Mouse (Mus musculus) lung, adult 2 months (tissue): ENCODE measurements around the gene Gnai2. TPM values are rescaled to one million over a fixed set of nuclear protein-coding genes. Genes with fewer than 3 reads are reported as not detected.

Source experiments
- DNase-seq: peaks from one replicate; pipeline ENCODE4 v3.0.0; 2022
- H3K4me1 ChIP-seq: fragments of 200-500 bp; 2 replicates; pipeline ENCODE4 v1.6.1; 2011; ENCODE audit warnings: low read length; ENCODE audit not compliant: control insufficient read depth, insufficient read depth
- H3K4me3 ChIP-seq: fragments of 200-500 bp; replicated peaks from 2 replicates; pipeline ENCODE3; 2011; ENCODE audit warnings: low read depth, mild to moderate bottlenecking, control low read depth, low read length; ENCODE audit errors: extremely low read depth
- CTCF ChIP-seq: fragments of 200-500 bp; IDR thresholded peaks from 2 replicates; pipeline ENCODE4 v1.5.1; 2011; ENCODE audit warnings: mild to moderate bottlenecking, low read length, control low read depth; ENCODE audit not compliant: insufficient read depth
- POLR2A ChIP-seq: fragments of 200-500 bp; IDR thresholded peaks from 2 replicates; pipeline ENCODE4 v1.6.1; 2011; ENCODE audit warnings: low read depth, mild to moderate bottlenecking, control low read depth, low read length, borderline replicate concordance; ENCODE audit errors: extremely low read depth
- WGBS: fragments of 180-500 bp; shearing (Covaris S2); methylation state at CpG from one replicate; pipeline ENCODE4 v1.1.7; 2018; 5-methylcytosine and 5-hydroxymethylcytosine counted together
- polyA plus RNA-seq: library from polyadenylated mRNA; depleted of rRNA; stranded (reverse); fragments of >200 nt; gene quantifications from 2 replicates; pipeline ENCODE4 v1.2.3, GENCODE M21; 2012

The Gnai2 gene
- polyA plus RNA-seq, 1 experiment = 991 TPM

DNA sequence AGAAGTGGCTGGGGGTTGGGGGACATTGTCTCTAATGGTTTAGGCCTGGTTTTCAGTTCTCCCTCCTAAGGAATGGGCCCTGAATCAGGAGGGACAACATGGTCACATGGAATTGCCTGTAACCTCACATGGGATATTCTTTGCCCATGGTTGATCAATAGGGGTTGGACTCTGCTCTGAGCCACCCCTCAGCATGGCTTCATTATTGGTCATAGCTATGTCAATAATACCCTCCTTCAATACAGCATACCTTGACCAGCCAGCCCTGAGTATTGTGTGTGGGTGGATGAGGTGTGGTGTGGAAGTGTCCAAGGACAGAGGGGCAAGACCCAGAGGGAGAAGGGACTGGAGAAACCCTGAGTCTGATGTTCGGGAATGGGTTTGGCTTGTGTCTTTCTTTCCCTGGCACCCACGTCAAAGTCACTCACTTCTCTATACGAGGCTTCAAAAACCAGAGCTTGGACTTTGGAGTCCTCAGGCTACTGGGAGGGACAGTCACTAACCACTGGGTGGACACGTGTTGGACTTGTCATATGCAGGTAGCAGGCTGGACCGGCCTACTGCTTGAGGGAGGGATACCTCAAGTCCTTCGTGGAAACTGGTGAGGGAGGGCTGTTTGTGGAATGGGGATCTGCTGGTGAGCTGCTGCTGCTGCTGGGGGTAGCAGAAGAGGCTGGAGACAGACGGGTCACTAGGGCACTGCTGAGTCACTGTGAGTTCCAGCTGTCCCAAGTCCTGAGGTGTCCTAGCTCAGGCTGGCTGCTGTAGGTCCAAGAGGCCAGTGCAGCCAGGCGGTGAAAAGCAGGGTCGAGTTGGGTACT, 39.7 kb upstream of the Gnai2 start:
- TF ChIP-seq POLR2A = no peak
- TF ChIP-seq CTCF = no peak
- Histone ChIP-seq H3K4me3 (no peak overlapping the region), H3K4me1 (peaks cover 14% of the 10 kb centered on the region; the same call in 1 of the 2 replicates)
- no peak for DNase-seq
- 77% methylated on average over 9 of the region's 9 CpGs for WGBS

DNA sequence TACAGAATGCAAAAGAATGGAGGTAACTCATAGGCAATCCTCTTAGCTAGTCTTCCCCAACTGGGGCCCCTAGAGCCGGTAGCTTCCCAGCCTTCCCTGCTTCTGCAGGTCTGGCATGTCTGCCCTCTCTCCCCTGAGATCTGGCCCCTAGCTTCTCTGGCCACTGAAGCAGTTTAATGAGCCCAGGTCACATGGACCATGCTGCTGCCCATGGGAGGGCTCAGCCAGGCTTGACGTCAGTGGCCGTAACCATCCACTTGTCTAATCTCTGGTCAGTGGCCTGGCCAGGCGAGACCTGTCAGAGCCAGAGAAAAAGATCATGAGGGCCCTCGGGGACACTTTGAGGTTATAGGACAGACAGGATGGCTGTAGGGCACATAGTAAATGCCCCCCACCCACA, 35.1 kb upstream of the Gnai2 start:
- no peak for DNase-seq
- no peak for TF ChIP-seq POLR2A
- TF ChIP-seq CTCF = no peak
- 78% methylated on average over 5 of the region's 5 CpGs for WGBS
- H3K4me3 ChIP-seq = no peak overlapping the region
- H3K4me1 ChIP-seq = peaks cover 3% of the 10 kb centered on the region; the same call in 1 of the 2 replicates

DNA sequence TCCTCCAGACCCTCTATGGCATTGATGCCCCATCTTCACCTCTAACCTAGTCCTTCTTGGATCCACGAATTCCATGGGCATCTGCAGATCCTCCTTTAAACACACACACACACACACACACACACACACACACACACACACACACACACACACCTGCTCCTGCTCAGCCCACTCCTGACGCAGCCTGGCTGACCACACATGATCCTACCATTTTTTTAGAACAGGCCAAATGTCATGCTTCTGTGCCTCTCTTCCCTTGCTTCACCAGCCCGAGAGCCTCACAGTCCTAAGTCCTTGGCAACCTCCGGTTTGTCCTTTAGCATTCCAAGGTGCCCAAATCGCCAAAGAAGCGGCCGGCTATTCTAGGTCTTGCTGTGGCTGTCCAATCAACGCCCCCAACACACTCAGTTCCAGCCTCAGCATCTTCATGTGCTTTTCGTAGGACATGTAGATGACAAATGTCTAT, 34.3 kb upstream of the Gnai2 start, which contains the start of gene Slc38a3:
Gene Slc38a3 (minus strand): TSS at position 51 of the 466 bp plus-strand sequence.
- WGBS = 89% methylated on average over 9 of the region's 9 CpGs
- TF ChIP-seq POLR2A (no peak), CTCF (no peak)
- Histone ChIP-seq H3K4me1 (peaks cover 3% of the 10 kb centered on the region; the same call in 1 of the 2 replicates), H3K4me3 (no peak within 1 kb of the TSS)
- DNase-seq = no peak

DNA sequence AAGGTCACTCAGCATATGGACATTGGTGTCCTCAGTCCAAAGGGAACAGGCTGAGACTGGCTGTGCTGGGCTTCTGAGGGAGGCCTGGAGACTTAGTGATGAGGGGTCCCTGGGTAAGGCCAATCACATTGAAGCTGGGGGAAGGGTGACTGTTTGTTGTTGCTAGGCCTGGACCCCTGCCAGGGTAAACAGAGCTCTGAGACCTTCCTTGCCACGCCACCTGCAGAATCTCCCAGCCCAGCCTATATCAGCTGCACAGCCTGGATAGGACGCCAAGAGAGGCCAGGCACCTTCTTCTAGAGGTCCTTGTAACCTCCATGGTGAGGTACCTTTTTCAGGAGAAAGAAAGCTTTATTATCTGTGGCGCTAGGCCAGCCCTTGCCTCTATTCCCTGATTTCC, 33.7 kb upstream of the Gnai2 start:
- TF ChIP-seq CTCF (no peak), POLR2A (no peak)
- no peak overlapping the region for H3K4me3 ChIP-seq
- 81% methylated on average over 3 of the region's 3 CpGs for WGBS
- H3K4me1 ChIP-seq = peaks cover 3% of the 10 kb centered on the region; the same call in 1 of the 2 replicates
- DNase-seq = no peak

DNA sequence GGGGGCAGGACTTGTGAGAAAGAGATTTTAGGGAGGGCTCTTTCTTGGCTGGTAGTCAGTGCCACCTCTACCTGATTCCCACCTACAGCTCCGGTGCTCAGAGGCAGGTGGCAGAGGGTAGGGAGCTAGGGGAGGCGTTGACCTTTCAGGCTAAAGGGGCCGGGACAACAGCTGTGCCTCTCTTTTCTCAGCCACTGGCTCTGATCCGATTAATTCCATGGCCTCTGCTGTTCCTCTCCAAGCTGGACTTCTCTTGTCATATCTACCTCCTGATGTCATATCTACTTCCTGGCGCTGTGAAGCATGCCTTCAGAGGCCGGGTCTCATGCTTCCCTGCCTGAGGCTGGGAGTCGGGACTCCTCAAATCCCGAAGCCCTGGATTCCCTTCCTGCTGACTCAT, 32.8 kb upstream of the Gnai2 start:
- DNase-seq = no peak
- Histone ChIP-seq H3K4me1 (peaks cover 3% of the 10 kb centered on the region; the same call in 1 of the 2 replicates), H3K4me3 (no peak overlapping the region)
- TF ChIP-seq CTCF (no peak), POLR2A (no peak)
- WGBS = 43% methylated on average over 8 of the region's 8 CpGs

DNA sequence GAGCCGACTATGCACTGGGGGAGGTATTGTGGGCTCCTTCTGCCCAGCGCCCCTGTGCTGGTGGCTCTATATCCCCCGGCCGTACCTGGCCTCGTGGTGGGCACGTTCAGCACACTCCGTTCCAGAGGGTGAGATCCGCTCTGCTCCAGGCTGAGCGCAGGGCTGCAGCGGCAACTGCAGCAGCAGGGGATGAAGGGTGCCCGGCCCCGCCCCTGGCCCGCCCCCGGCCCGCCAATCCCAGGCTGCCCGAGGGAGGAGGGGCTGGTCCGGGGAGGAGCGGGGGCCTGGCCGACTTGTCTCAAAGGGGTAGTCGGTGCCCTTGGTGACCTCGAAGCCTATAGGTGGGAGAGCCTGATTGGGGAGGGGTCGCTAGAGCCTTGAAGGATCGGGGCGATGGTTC, 32.1 kb upstream of the Gnai2 start:
- Histone ChIP-seq H3K4me3 (peak overlapping the region; percentile 16), H3K4me1 (peaks cover 3% of the 10 kb centered on the region; the same call in 1 of the 2 replicates)
- TF ChIP-seq CTCF = no peak
- TF ChIP-seq POLR2A = no peak
- DNase-seq = peak; percentile 23
- 2% methylated on average over 20 of the region's 24 CpGs for WGBS

DNA sequence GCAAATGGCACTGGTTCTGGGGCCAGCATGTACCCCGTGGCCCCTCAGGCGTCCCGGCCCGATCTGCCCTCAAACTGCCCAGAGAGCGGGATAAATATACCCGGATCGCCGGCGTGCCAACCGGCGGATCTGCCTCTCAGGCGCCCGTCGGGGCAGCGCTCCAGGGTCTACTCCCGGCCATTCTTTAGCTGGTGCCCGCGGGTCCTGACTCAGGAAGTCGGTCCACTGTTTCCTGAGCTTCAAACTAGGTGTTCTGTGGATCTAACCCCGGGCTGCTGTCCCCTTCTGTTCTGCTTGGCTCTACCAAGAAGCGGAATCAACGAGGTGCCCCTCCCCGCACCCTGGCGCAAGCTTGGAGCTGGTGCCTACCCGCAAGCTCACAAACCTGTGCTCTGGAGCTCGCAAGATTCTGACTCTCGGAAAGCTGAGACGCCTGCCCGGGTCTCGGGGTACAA, 31.6 kb upstream of the Gnai2 start:
- peaks cover 3% of the 10 kb centered on the region; the same call in 1 of the 2 replicates for H3K4me1 ChIP-seq
- DNase-seq = no peak
- TF ChIP-seq POLR2A (no peak), CTCF (no peak)
- H3K4me3 ChIP-seq = no peak overlapping the region
- 2% methylated on average over 30 of the region's 30 CpGs for WGBS

DNA sequence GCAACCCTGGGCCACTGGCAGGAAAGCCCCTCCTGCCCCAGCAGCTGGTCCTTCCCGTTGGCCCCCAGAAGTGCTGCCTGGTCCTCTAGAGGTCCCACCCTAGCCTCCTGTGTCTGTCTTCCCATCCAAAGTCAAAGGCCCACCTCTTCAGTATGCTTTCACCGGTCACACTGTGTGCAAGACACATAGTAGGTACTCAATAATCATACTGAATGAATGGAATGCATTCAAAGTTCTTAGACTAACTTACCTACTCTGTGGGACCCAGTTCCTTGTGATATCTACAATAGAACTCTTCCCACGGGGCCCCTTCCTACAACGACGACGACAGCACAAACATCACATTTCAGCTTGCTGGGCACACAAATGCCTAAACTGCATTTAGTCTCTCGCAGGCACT, 30.1 kb upstream of the Gnai2 start:
- peaks cover 3% of the 10 kb centered on the region; the same call in 1 of the 2 replicates for H3K4me1 ChIP-seq
- no peak for DNase-seq
- no peak overlapping the region for H3K4me3 ChIP-seq
- WGBS = 77% methylated on average over 7 of the region's 7 CpGs
- TF ChIP-seq POLR2A (no peak), CTCF (no peak)

DNA sequence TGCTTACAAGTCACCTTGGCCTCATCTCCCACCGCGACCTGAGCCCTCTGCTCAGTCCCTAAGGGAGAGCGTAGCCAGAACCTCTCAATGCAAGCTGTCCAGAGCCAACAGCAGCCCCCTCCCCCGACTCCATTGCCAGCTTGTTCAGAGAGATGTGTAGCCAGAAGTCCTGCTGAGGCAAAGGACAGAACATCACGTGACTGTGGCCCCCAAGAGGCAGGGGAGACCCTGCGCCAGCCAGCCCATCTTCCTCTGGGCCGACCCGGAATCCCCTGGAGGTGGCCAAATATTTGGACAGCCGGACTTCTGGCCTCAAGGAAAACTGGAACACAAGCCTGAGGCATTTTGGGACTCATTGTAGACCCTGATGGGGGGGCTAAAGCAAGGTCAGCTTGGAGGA, 28.4 kb upstream of the Gnai2 start:
- TF ChIP-seq CTCF (no peak), POLR2A (no peak)
- Histone ChIP-seq H3K4me3 (no peak overlapping the region), H3K4me1 (peaks cover 3% of the 10 kb centered on the region; the same call in 1 of the 2 replicates)
- no peak for DNase-seq
- 70% methylated on average over 9 of the region's 9 CpGs for WGBS
